Mouse (Mus musculus): ENCODE results near the gene Slu7.

The Slu7 gene

GRCm38 (mm10) chr11:43433254-43434023 lies at the start of gene Slu7:
Gene Slu7 (plus strand): TSS chr11:43433744.
- DNase-seq (ENCODE audit: low spot score in 2 of 2): peak; percentile 76 to 83

- DNase-seq (ENCODE audit: low spot score in 2 of 2): peak; percentile 24 to 49
Measured at GRCm38 (mm10) chr11:43385055-43385649, 48.4 kb upstream of the Slu7 start.

GRCm38 (mm10) chr11:43385716-43386115 lies 47.8 kb upstream of the Slu7 start:
- DNase-seq (ENCODE audit: low spot score in 2 of 2): no peak

- no peak for DNase-seq (ENCODE audit: low spot score in 2 of 2)
Measured at GRCm38 (mm10) chr11:43387004-43387880, 46.3 kb upstream of the Slu7 start.

- no peak for DNase-seq (ENCODE audit: low spot score in 2 of 2)
Measured at GRCm38 (mm10) chr11:43388122-43389097, 45.1 kb upstream of the Slu7 start.

- DNase-seq (ENCODE audit: low spot score in 2 of 2): no peak
Measured at GRCm38 (mm10) chr11:43389118-43389517, 44.4 kb upstream of the Slu7 start.

- no peak for DNase-seq (ENCODE audit: low spot score in 2 of 2)
Measured at GRCm38 (mm10) chr11:43392757-43393156, 40.8 kb upstream of the Slu7 start.

GRCm38 (mm10) chr11:43393325-43393724 lies 40.2 kb upstream of the Slu7 start:
- DNase-seq (ENCODE audit: low spot score in 2 of 2): no peak

- DNase-seq (ENCODE audit: low spot score in 2 of 2): no peak
Measured at GRCm38 (mm10) chr11:43395073-43395948, 38.2 kb upstream of the Slu7 start.

- no peak for DNase-seq (ENCODE audit: low spot score in 2 of 2)
Measured at GRCm38 (mm10) chr11:43396246-43396645, 37.3 kb upstream of the Slu7 start.

GRCm38 (mm10) chr11:43396672-43397071 lies 36.9 kb upstream of the Slu7 start:
- DNase-seq (ENCODE audit: low spot score in 2 of 2): no peak

GRCm38 (mm10) chr11:43399297-43399696 lies 34.2 kb upstream of the Slu7 start:
- no peak for DNase-seq (ENCODE audit: low spot score in 2 of 2)

GRCm38 (mm10) chr11:43400131-43400530 lies 33.4 kb upstream of the Slu7 start:
- DNase-seq (ENCODE audit: low spot score in 2 of 2): no peak

- no peak for DNase-seq (ENCODE audit: low spot score in 2 of 2)
Measured at GRCm38 (mm10) chr11:43404150-43404807, 29.3 kb upstream of the Slu7 start.

- DNase-seq (ENCODE audit: low spot score in 2 of 2): no peak
Measured at GRCm38 (mm10) chr11:43408888-43409287, 24.7 kb upstream of the Slu7 start.

- no peak for DNase-seq (ENCODE audit: low spot score in 2 of 2)
Measured at GRCm38 (mm10) chr11:43410291-43410690, 23.3 kb upstream of the Slu7 start.

GRCm38 (mm10) chr11:43411413-43411812 lies 22.1 kb upstream of the Slu7 start:
- peak; percentile 64 to 84 for DNase-seq (ENCODE audit: low spot score in 2 of 2)

GRCm38 (mm10) chr11:43412771-43413451 lies 20.6 kb upstream of the Slu7 start:
- DNase-seq (ENCODE audit: low spot score in 2 of 2): peak; percentile 57 to 86

- no peak for DNase-seq (ENCODE audit: low spot score in 2 of 2)
Measured at GRCm38 (mm10) chr11:43417201-43417600, 16.3 kb upstream of the Slu7 start.
